Comparison of ENCODE assay signal across 22 mouse cellular contexts in the genomic region with DNA sequence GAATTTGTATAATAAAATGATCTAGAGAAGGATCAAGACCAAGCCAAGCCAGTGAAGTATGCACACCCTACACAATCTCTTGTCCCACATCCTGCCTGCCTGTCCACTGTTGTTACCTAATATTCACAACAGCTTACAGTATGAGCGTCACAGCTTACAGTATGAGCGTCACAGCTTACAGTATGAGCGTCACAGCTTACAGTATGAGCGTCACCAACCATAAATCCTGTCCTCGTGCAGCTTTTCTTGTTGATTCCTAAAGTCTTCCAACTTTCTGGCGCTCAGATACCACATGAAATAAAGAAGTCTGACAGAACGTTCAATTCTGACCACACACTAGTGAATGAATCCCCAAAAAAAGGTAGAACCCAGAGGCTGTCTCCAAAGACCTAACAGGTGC. TPM values are rescaled to one million over a fixed set of nuclear protein-coding genes. Genes with fewer than 3 reads are reported as not detected.
"Had no signal": no experiment of that assay in that cellular context is flagged by ENCODE, and none has a peak within 500 bp of the region (broad histone marks: within the 10 kb centered on the region; RNA-seq: fewer than 3 reads in every experiment).

No protein-coding gene starts in this region.

- ATAC-seq: liver, postnatal 0 days had no signal

- H3K9ac ChIP-seq: limb, embryonic 12.5 days; liver, embryonic 13.5 days; liver, postnatal 0 days; lung, embryonic 15.5 days; midbrain, embryonic 12.5 days had no signal

- H3K27me3 ChIP-seq: limb, embryonic 12.5 days; liver, embryonic 13.5 days; lung, embryonic 15.5 days; midbrain, embryonic 12.5 days had no signal

- H3K4me1 ChIP-seq: limb, embryonic 12.5 days; lung, embryonic 15.5 days; midbrain, embryonic 12.5 days had no signal

- H3K27ac ChIP-seq: kidney, postnatal 0 days; limb, embryonic 12.5 days; liver, embryonic 13.5 days; lung, embryonic 15.5 days; midbrain, embryonic 12.5 days had no signal

- DNase-seq: kidney, adult 8-10 months; kidney, postnatal 36 days; layer of hippocampus, adult 9-11 months; layer of hippocampus, postnatal 36 days; liver; liver, embryonic 13.5 days; liver, postnatal 0 days; lung, postnatal 14 days; right cerebral cortex, adult 18-20 months; right cerebral cortex, postnatal 25 days; thymus, postnatal 36 days had no signal

- H3K4me3 ChIP-seq: limb, embryonic 12.5 days; liver, embryonic 13.5 days; lung, embryonic 15.5 days; midbrain, embryonic 12.5 days; myocyte had no signal

RNA-seq across cellular contexts. Expression of a gene that starts 44.3 kb away (rescaled TPM):
- total RNA-seq: layer of hippocampus, adult 18-20 months; layer of hippocampus, postnatal 36 days; left cerebral cortex, adult 8-10 months; left cerebral cortex, postnatal 36 days; megakaryocyte-erythroid progenitor cell, adult 5-6 weeks; midbrain, postnatal 0 days had no signal
- polyA plus RNA-seq: intestine, postnatal 0 days; limb, embryonic 12.5 days; midbrain, embryonic 12.5 days; myocyte had no signal
